Mouse (Mus musculus): ENCODE results near the gene Pitx2. TPM values are rescaled to one million over a fixed set of nuclear protein-coding genes. Genes with fewer than 3 reads are reported as not detected.

The Pitx2 gene
- total RNA-seq, 2 experiments from 2014 or later: not detected

- ATAC-seq (replicated peaks; ENCODE audit: low FRiP score, poor library complexity, severe bottlenecking): no peak
Observed at GRCm38 (mm10) chr3:129215751-129216331, 16.2 kb downstream of the Pitx2 start.

- no peak for ATAC-seq (replicated peaks; ENCODE audit: low FRiP score, poor library complexity, severe bottlenecking)
Observed at GRCm38 (mm10) chr3:129216491-129216890, 16.8 kb downstream of the Pitx2 start.

- no peak for ATAC-seq (replicated peaks; ENCODE audit: low FRiP score, poor library complexity, severe bottlenecking)
Observed at GRCm38 (mm10) chr3:129216911-129217561, 17.4 kb downstream of the Pitx2 start.

GRCm38 (mm10) chr3:129217862-129218370 is 18.2 kb downstream of the Pitx2 start:
- no peak for ATAC-seq (replicated peaks; ENCODE audit: low FRiP score, poor library complexity, severe bottlenecking)

- no peak for ATAC-seq (replicated peaks; ENCODE audit: low FRiP score, poor library complexity, severe bottlenecking)
Observed at GRCm38 (mm10) chr3:129218371-129218921, 18.8 kb downstream of the Pitx2 start.

- no peak for ATAC-seq (replicated peaks; ENCODE audit: low FRiP score, poor library complexity, severe bottlenecking)
Observed at GRCm38 (mm10) chr3:129220086-129220670, 20.5 kb downstream of the Pitx2 start.

- no peak for ATAC-seq (replicated peaks; ENCODE audit: low FRiP score, poor library complexity, severe bottlenecking)
Observed at GRCm38 (mm10) chr3:129220681-129221379, 21.2 kb downstream of the Pitx2 start.

- ATAC-seq (replicated peaks; ENCODE audit: low FRiP score, poor library complexity, severe bottlenecking): no peak
Observed at GRCm38 (mm10) chr3:129221380-129222260, 21.9 kb downstream of the Pitx2 start.

GRCm38 (mm10) chr3:129222448-129223290 is 23.0 kb downstream of the Pitx2 start:
- ATAC-seq (replicated peaks; ENCODE audit: low FRiP score, poor library complexity, severe bottlenecking): no peak

GRCm38 (mm10) chr3:129223401-129223800 is 23.7 kb downstream of the Pitx2 start:
- no peak for ATAC-seq (replicated peaks; ENCODE audit: low FRiP score, poor library complexity, severe bottlenecking)

GRCm38 (mm10) chr3:129223964-129224805 is 24.5 kb downstream of the Pitx2 start:
- no peak for ATAC-seq (replicated peaks; ENCODE audit: low FRiP score, poor library complexity, severe bottlenecking)

- ATAC-seq (replicated peaks; ENCODE audit: low FRiP score, poor library complexity, severe bottlenecking): no peak
Observed at GRCm38 (mm10) chr3:129224806-129225576, 25.3 kb downstream of the Pitx2 start.

GRCm38 (mm10) chr3:129225577-129226289 is 26.1 kb downstream of the Pitx2 start:
- no peak for ATAC-seq (replicated peaks; ENCODE audit: low FRiP score, poor library complexity, severe bottlenecking)

GRCm38 (mm10) chr3:129226681-129227080 is 27.0 kb downstream of the Pitx2 start:
- no peak for ATAC-seq (replicated peaks; ENCODE audit: low FRiP score, poor library complexity, severe bottlenecking)

- ATAC-seq (replicated peaks; ENCODE audit: low FRiP score, poor library complexity, severe bottlenecking): no peak
Observed at GRCm38 (mm10) chr3:129227331-129227730, 27.7 kb downstream of the Pitx2 start.

- no peak for ATAC-seq (replicated peaks; ENCODE audit: low FRiP score, poor library complexity, severe bottlenecking)
Observed at GRCm38 (mm10) chr3:129238010-129238409, 38.3 kb downstream of the Pitx2 start.
